Mouse (Mus musculus): ENCODE results near the gene Smarcb1.

Smarcb1 gene

GRCm38 (mm10) chr10:75856155-75856907, 65.1 kb downstream of the Smarcb1 start:
- DNase-seq (ENCODE audit: low read depth, low spot score): no peak

- DNase-seq (ENCODE audit: low read depth, low spot score): no peak
Observed at GRCm38 (mm10) chr10:75855416-75855981, 65.9 kb downstream of the Smarcb1 start.

GRCm38 (mm10) chr10:75854791-75855190, 66.6 kb downstream of the Smarcb1 start:
- DNase-seq (ENCODE audit: low read depth, low spot score): no peak

- DNase-seq (ENCODE audit: low read depth, low spot score): no peak
Observed at GRCm38 (mm10) chr10:75854096-75854495, 67.3 kb downstream of the Smarcb1 start.

- peak; percentile 66 for DNase-seq (ENCODE audit: low read depth, low spot score)
Observed at GRCm38 (mm10) chr10:75853452-75853851, 68.0 kb downstream of the Smarcb1 start.

- no peak for DNase-seq (ENCODE audit: low read depth, low spot score)
Observed at GRCm38 (mm10) chr10:75852539-75853125, 68.8 kb downstream of the Smarcb1 start.

- no peak for DNase-seq (ENCODE audit: low read depth, low spot score)
Observed at GRCm38 (mm10) chr10:75851681-75852080, 69.7 kb downstream of the Smarcb1 start.

- no peak for DNase-seq (ENCODE audit: low read depth, low spot score)
Observed at GRCm38 (mm10) chr10:75851076-75851475, 70.3 kb downstream of the Smarcb1 start.

GRCm38 (mm10) chr10:75848382-75848781, 73.0 kb downstream of the Smarcb1 start:
- no peak for DNase-seq (ENCODE audit: low read depth, low spot score)

Measured in WW6 (cell line).